Mouse (Mus musculus) intestine, embryonic 15.5 days (tissue): Measurements from ENCODE around the gene Gpr146. TPM values are rescaled to one million over a fixed set of nuclear protein-coding genes. Genes with fewer than 3 reads are reported as not detected.
"Not testable (repeated sequence)": the region's sequence is repeated elsewhere in the genome, so short reads cannot be mapped to it uniquely, and the experiment has no call there.

ENCODE experiments used
- ATAC-seq: fragments of 200-750 bp; cut with Nextera tagmentation; 2 replicates; pipeline ENCODE4 v1.8.0; 2017; ENCODE audit warnings: moderate TSS enrichment, moderate library complexity
- H3K27ac ChIP-seq: fragments of 300-500 bp; sonication (generic); 2 replicates; pipeline ENCODE4 v1.5.1; 2015; ENCODE audit warnings: mild to moderate bottlenecking, inconsistent platforms
- H3K27me3 ChIP-seq: fragments of 300-500 bp; sonication (generic); replicated peaks from 2 replicates; pipeline ENCODE4 v1.6.1; 2015; ENCODE audit warnings: inconsistent platforms
- H3K36me3 ChIP-seq: fragments of 300-500 bp; sonication (generic); 2 replicates; pipeline ENCODE4 v1.6.1; 2015; ENCODE audit warnings: inconsistent platforms
- H3K4me1 ChIP-seq: fragments of 300-500 bp; sonication (generic); replicated peaks from 2 replicates; pipeline ENCODE4 v1.6.1; 2015; ENCODE audit warnings: inconsistent platforms
- H3K4me2 ChIP-seq: fragments of 300-500 bp; sonication (generic); replicated peaks from 2 replicates; pipeline ENCODE4 v1.6.1; 2015; ENCODE audit warnings: mild to moderate bottlenecking, inconsistent platforms
- H3K4me3 ChIP-seq: fragments of 300-500 bp; sonication (generic); replicated peaks from 2 replicates; pipeline ENCODE4 v1.5.1; 2015; ENCODE audit warnings: inconsistent platforms
- H3K9ac ChIP-seq: fragments of 300-500 bp; sonication (generic); 2 replicates; pipeline ENCODE4 v1.6.1; 2015; ENCODE audit warnings: inconsistent platforms
- H3K9me3 ChIP-seq: fragments of 300-500 bp; sonication (generic); 2 replicates; pipeline ENCODE4 v1.6.1; 2016; ENCODE audit warnings: inconsistent platforms
- WGBS: fragments of 180-500 bp; shearing (Covaris S2); methylation state at CpG from one replicate; pipeline ENCODE4 v1.1.7; 2015; 5-methylcytosine and 5-hydroxymethylcytosine counted together
- polyA plus RNA-seq: library from polyadenylated mRNA; unstranded; fragments of >200 nt; fragmentation: Nextera tagmentation; extraction: Ambion mirVana; gene quantifications from 2 replicates; pipeline ENCODE4 v1.2.1, GENCODE M21; 2015

The Gpr146 gene
- polyA plus RNA-seq, 1 experiment from 2014 or later, result 2.2 TPM

DNA sequence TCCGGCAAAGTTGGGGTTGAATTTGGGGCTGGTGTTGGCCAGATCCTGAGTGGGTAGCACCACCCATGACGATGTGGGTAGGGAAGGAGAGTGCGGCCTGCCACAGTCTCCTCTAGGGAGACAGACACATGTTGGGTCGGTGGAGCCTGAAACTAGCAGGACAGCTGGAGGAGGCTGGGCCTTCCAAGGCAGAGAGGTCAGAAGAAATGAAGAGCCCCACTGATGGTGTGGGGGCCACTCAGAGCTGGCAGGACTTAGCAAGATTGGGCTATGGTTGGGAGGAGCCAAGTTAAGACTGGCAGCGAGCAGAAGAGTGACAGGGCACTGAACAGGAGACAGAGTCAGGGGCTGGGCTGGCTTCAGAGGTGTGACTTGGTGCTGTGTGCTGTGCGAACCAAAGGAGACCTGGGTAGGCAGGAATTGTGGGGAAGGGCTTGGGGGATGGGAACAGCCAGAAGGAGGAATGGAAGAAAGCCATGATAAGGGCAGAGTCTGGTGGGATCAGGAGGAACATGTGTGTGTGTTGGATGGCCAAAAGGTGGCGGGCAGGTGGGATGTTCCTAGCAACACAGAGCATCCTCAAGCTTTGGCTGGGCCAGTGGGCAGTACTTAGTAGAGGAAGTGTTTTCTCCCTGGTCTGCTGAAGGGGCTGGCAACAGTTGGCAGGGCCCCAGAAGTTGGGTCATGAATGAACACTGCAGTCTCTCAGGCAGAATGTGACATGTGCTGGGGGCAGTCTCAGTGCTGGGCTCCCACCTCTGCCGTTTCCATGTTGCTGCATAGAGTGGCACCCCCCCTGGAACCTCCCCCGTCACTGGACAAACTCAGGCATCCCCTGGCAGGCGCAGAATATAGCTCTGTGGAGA lies 10.1 kb downstream of the Gpr146 start:
- Histone ChIP-seq H3K27me3 (no peaks in the 10 kb centered on the region), H3K36me3 (no peaks in the 10 kb centered on the region), H3K4me2 (no peak overlapping the region), H3K4me3 (no peak overlapping the region), H3K9ac (peak overlapping the region; percentile 13; the same call in 1 of the 2 replicates), H3K9me3 (no peaks in the 10 kb centered on the region), H3K4me1 (peaks cover 34% of the 10 kb centered on the region), H3K27ac (peak overlapping the region; percentile 32; the same call in 1 of the 2 replicates)
- 76% methylated on average over 10 of the region's 10 CpGs for WGBS
- no peak for ATAC-seq

GRCm38 (mm10) chr5:139388195-139388570 lies 10.7 kb downstream of the Gpr146 start:
- 60% methylated on average over 4 of the region's 4 CpGs for WGBS
- H3K9me3 ChIP-seq, result no peaks in the 10 kb centered on the region
- H3K4me3 ChIP-seq, result no peak overlapping the region
- no peak overlapping the region for H3K4me2 ChIP-seq
- no peaks in the 10 kb centered on the region for H3K36me3 ChIP-seq
- peak overlapping the region; percentile 13; the same call in 1 of the 2 replicates for H3K9ac ChIP-seq
- H3K27me3 ChIP-seq, result no peaks in the 10 kb centered on the region
- peak overlapping the region; percentile 58 for H3K27ac ChIP-seq
- no peak for ATAC-seq
- H3K4me1 ChIP-seq, result peaks cover 29% of the 10 kb centered on the region

GRCm38 (mm10) chr5:139388694-139389675 lies 11.5 kb downstream of the Gpr146 start:
- ATAC-seq, result peak; percentile 31; the same call in 1 of the 2 replicates
- Histone ChIP-seq H3K9me3 (no peaks in the 10 kb centered on the region), H3K27me3 (no peaks in the 10 kb centered on the region), H3K4me2 (no peak overlapping the region), H3K4me3 (no peak overlapping the region), H3K36me3 (no peaks in the 10 kb centered on the region), H3K9ac (peak overlapping the region; percentile 13; the same call in 1 of the 2 replicates), H3K27ac (peak overlapping the region; percentile 62), H3K4me1 (peaks cover 28% of the 10 kb centered on the region)
- 67% methylated on average over 17 of the region's 17 CpGs for WGBS

DNA sequence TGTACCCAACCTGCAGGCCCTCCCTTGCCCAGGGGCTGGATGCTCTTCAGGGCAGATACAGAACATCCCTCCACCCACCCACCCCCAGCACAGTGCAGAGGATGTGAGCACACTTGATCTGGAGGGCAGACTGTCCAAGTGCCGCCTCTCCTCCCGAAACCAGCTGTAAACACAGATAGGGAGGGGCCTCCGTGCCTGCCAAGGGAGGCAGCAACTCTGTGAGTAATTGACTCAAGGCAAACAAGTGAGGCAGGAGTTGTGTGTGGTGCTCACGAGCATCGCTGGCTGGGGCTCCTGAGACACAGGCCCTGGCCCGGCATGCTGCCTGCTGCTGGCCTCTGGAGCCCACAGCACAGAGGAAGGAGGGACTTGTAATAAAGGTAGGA lies 12.2 kb downstream of the Gpr146 start:
- H3K4me3 ChIP-seq, result no peak overlapping the region
- WGBS, result 4% methylated on average over 6 of the region's 6 CpGs
- H3K36me3 ChIP-seq, result no peaks in the 10 kb centered on the region
- peaks cover 25% of the 10 kb centered on the region for H3K4me1 ChIP-seq
- ATAC-seq, result peak; percentile 76
- H3K27ac ChIP-seq, result 0 out of 2 replicates have a peak overlapping the region, but pooled peaks have one; percentile 62
- no peaks in the 10 kb centered on the region for H3K9me3 ChIP-seq
- no peak overlapping the region for H3K4me2 ChIP-seq
- no peaks in the 10 kb centered on the region for H3K27me3 ChIP-seq
- 0 out of 2 replicates have a peak overlapping the region, but pooled peaks have one; percentile 13 for H3K9ac ChIP-seq

- not testable (repeated sequence) for H3K27ac ChIP-seq, H3K4me2 ChIP-seq, H3K9me3 ChIP-seq, H3K36me3 ChIP-seq, ATAC-seq, H3K9ac ChIP-seq, H3K4me3 ChIP-seq, H3K27me3 ChIP-seq
- WGBS, result 78% methylated on average over 5 of the region's 5 CpGs
- H3K4me1 ChIP-seq, result peaks cover 22% of the 10 kb centered on the region
Observed at GRCm38 (mm10) chr5:139390324-139391119, 13.0 kb downstream of the Gpr146 start.

DNA sequence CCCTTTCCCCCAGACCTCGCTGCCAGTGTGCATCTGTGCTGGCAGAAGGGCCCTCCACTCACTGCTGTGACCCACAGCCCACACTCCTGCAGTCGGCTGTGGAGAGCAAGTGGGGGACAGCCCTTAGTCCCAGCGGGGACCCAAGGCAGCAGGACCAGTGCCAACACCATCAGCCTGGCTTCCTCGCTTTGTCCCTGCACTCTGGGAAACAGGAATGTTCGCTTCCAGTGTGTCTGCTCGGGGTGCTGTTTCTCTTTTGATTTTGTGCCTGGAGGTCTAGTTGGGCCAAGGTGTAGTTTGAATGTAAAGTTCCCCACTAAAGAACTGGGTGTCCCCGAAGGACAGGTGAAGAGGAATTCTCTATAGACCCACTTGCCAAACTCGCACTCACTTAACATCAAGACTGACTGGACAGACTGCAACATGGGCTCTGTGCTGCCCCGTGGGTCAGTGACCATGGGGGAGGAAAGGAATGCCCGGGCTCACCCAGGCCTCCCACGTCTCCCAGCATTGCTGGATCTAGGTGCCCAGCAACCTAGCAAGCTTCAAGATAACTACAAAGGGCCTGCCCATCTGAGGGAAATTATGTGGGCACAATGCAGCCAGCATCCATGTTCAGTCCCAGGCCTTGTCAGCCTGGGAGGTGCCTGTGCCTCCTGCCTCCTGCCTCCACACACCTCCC lies 14.0 kb downstream of the Gpr146 start:
- H3K36me3 ChIP-seq, result no peaks in the 10 kb centered on the region
- H3K4me1 ChIP-seq, result peaks cover 22% of the 10 kb centered on the region
- no peak overlapping the region for H3K4me3 ChIP-seq
- no peak overlapping the region for H3K27ac ChIP-seq
- H3K9ac ChIP-seq, result no peak overlapping the region
- 77% methylated on average over 11 of the region's 11 CpGs for WGBS
- H3K9me3 ChIP-seq, result no peaks in the 10 kb centered on the region
- no peaks in the 10 kb centered on the region for H3K27me3 ChIP-seq
- no peak overlapping the region for H3K4me2 ChIP-seq
- no peak for ATAC-seq

DNA sequence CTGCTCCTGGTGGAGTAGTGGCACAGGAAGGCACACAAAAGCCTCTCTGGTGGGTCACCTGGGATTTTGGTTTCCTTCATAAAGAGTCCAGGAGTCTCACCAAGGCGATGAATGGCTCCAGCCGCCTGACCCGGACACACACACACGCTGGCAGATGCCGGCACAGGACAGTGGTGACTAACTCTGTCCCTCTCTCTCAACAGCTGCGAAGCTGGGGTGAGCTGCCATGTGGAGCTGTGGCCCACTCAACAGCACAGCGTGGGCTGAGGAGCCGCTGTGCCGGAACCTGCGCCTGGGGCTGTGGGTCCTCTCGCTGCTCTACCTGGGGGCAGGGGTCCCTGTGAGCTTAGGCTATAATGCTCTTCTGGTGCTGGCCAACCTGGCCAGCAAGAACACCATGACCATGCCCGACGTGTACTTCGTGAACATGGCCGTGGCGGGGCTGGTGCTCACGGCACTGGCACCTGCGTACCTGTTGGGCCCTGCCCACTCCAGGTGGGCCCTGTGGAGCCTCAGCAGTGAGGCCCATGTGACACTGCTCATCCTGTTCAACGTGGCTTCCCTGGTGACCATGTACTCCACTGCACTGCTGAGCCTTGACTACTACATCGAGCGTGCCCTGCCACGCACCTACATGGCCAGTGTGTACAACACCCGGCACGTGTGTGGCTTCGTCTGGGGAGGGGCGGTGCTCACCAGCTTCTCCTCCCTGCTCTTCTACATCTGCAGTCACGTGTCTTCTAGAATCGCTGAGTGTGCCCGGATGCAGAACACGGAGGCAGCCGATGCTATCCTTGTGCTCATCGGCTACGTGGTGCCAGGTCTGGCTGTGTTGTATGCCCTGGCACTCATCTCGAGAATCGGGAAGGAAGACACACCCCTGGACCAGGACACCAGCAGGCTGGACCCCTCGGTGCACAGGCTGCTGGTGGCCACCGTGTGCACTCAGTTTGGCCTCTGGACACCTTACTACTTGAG lies 15.0 kb downstream of the Gpr146 start:
- H3K9ac ChIP-seq, result no peak overlapping the region
- 91% methylated on average over 37 of the region's 37 CpGs for WGBS
- no peak overlapping the region for H3K27ac ChIP-seq
- H3K36me3 ChIP-seq, result no peaks in the 10 kb centered on the region
- no peak overlapping the region for H3K4me2 ChIP-seq
- H3K4me3 ChIP-seq, result no peak overlapping the region
- no peaks in the 10 kb centered on the region for H3K27me3 ChIP-seq
- ATAC-seq, result no peak
- no peaks in the 10 kb centered on the region for H3K9me3 ChIP-seq
- H3K4me1 ChIP-seq, result peaks cover 22% of the 10 kb centered on the region

- WGBS, result 92% methylated on average over 16 of the region's 16 CpGs
- Histone ChIP-seq H3K36me3 (no peaks in the 10 kb centered on the region), H3K4me1 (peaks cover 20% of the 10 kb centered on the region), H3K4me3 (no peak overlapping the region), H3K27me3 (no peaks in the 10 kb centered on the region), H3K9me3 (no peaks in the 10 kb centered on the region), H3K27ac (no peak overlapping the region), H3K9ac (no peak overlapping the region), H3K4me2 (no peak overlapping the region)
- ATAC-seq, result no peak
Observed at GRCm38 (mm10) chr5:139393197-139393588, 15.7 kb downstream of the Gpr146 start.

DNA sequence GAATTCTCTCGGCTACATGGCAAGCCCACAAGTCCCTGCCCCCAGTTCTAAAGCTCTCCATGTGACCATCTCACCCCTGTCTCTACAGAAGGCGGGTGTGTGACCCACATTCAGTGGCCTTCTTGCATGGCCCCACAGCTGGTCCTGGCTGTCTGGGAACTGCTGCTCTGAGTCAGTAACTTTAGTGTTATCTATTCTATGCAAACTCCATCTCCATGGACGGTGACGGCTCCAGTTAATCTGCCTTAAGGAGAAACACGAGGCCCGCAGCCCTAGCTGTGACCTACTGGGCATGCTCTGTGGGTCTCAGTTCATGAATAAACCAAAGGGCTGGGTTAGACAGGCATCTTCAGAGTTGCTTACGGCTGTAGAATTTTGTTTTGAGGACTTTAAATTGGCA lies 16.9 kb downstream of the Gpr146 start:
- no peaks in the 10 kb centered on the region for H3K36me3 ChIP-seq
- no peaks in the 10 kb centered on the region for H3K27me3 ChIP-seq
- peaks cover 15% of the 10 kb centered on the region for H3K4me1 ChIP-seq
- no peak overlapping the region for H3K9ac ChIP-seq
- no peak overlapping the region for H3K4me3 ChIP-seq
- no peak overlapping the region for H3K27ac ChIP-seq
- 66% methylated on average over 7 of the region's 7 CpGs for WGBS
- no peaks in the 10 kb centered on the region for H3K9me3 ChIP-seq
- no peak for ATAC-seq
- H3K4me2 ChIP-seq, result no peak overlapping the region

GRCm38 (mm10) chr5:139395528-139395927 lies 18.0 kb downstream of the Gpr146 start:
- no peaks in the 10 kb centered on the region for H3K36me3 ChIP-seq
- H3K4me2 ChIP-seq, result no peak overlapping the region
- no peaks in the 10 kb centered on the region for H3K9me3 ChIP-seq
- 89% methylated on average over 4 of the region's 4 CpGs for WGBS
- no peak for ATAC-seq
- H3K27ac ChIP-seq, result no peak overlapping the region
- 0 out of 2 replicates have a peak, but pooled peaks cover 7% of the 10 kb centered on the region for H3K4me1 ChIP-seq
- H3K9ac ChIP-seq, result no peak overlapping the region
- no peaks in the 10 kb centered on the region for H3K27me3 ChIP-seq
- H3K4me3 ChIP-seq, result no peak overlapping the region
